Mouse (Mus musculus) mouse embryonic stem cell (cell line): ENCODE results near the gene Vnn3.

ENCODE experiments used
- in situ Hi-C, 2 experiments: fragments of 300-500 bp; cut with MboI; formaldehyde crosslinking; loops; 1 replicate in 1 of 2; 3 replicates in 1 of 2; pipeline ENCODE4 v1.14.3; 2019 to 2020; ENCODE audit warnings: low sequenced_read_pairs in 2 of 2, low pct_unique_long_range_greater_than_20kb in 1 of 2, mixed read lengths in 1 of 2; ENCODE audit not compliant: unreplicated experiment in 1 of 2

Gene Vnn3

GRCm38 (mm10) chr10:23864362-23865312, 13.4 kb downstream of the Vnn3 start:
- in situ Hi-C loops = no loop called here

DNA sequence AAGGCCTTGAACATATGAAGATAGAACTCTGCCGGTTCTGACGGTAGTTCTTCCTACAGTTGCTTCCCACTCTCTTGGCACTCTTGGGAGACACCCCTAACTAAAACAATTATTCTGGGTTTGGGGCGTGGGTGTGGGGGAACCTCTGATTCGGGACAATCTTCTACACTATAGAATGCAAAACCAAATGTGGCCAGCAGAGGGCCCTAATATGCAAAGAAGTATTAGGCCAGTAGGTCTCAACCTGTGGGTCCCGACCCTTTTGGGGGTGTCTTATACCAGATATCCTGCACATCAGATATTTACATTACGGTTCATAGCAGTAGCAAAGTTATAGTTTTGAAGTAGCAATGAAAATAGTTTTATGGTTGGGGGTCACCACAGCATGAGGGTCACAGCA, 29.4 kb downstream of the Vnn3 start:
- in situ Hi-C loops = no loop called here

DNA sequence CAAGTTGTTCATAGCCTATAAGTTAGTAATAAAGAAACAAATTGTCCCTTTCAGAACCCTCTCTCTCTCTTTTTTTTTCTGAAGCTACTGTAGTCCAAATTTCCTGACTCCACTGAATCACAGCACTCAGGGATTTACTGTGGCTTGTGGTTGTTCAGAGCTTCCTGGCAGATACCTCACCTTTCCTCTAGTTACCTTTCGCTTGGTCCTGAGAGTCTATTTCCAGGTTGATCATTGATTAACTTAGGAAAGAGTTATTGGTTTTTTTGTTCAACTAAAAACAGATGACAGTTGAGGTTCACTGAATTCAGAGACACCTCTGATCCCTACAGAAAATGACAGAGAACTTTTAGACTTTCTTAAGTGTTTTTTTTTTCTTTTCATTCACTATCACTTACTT, 33.6 kb downstream of the Vnn3 start:
- in situ Hi-C loops = no loop called here

GRCm38 (mm10) chr10:23886060-23886459, 34.8 kb downstream of the Vnn3 start:
- in situ Hi-C loops = no loop called here

GRCm38 (mm10) chr10:23892987-23893386, 41.7 kb downstream of the Vnn3 start:
- in situ Hi-C loops = no loop called here

- in situ Hi-C loops = no loop called here
Measured at GRCm38 (mm10) chr10:23894601-23895349, 43.5 kb downstream of the Vnn3 start, which contains the start of gene Vnn1. TSS of gene Vnn1 (plus strand) at chr10:23894688.

DNA sequence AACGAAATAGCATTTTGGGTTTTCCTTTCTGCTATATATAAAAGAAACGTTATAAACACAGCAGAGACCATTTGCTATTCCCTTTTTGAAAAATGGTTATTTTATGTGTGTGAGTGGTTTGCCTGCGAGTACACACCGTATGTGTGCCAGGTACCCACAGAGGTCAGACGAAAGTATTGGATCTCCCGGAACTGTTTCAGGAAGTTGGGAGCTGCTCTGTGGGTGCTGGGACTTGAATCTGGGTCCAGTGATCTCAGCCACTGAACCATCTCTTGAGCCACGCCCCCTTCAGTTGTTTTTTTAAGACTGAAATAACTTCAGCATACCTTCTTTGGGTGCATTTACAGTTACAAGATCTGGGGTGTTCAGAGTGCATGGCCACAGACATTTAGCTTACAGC, 44.1 kb downstream of the Vnn3 start:
- in situ Hi-C loops = no loop called here

DNA sequence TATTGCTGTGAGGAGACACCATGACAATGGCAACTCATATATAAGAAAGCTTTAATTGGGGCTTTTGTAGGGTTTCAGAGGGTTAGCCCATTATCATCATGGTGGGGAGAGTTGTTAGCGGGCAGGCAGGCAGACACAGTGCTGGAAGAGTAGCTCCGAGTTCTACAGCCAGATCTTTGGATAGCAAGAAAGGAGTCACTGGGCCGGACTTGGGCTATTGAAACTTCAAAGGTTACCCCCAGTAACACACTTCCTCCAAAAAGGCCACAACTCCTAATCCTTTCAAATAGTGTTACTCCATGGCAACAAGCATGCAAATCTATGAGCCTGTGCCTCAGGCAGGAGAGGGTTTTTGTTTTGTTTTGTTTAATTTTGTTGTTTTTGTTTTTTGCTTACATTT, 49.9 kb downstream of the Vnn3 start:
- in situ Hi-C loops = no loop called here

GRCm38 (mm10) chr10:23905661-23906060, 54.4 kb downstream of the Vnn3 start:
- in situ Hi-C loops = no loop called here
